Mouse (Mus musculus) skeletal muscle tissue, adult 2 months (tissue): ENCODE results near the gene Olfr1166.
"Not testable (repeated sequence)": the region's sequence is repeated elsewhere in the genome, so short reads cannot be mapped to it uniquely, and the experiment has no call there.

Source experiments
- DNase-seq: peaks from one replicate; pipeline ENCODE4 v3.0.0-alpha.2; 2012; ENCODE audit warnings: low read depth, low spot score

Olfr1166 gene

GRCm38 (mm10) chr2:88128172-88128571, at the start of gene Olfr1166:
Olfr1166 (minus strand) TSS chr2:88128272.
- no peak for DNase-seq

- not testable (repeated sequence) for DNase-seq
These were observed 27.0 kb upstream of the Olfr1166 start, which contains the start of gene Olfr1167 for GRCm38 (mm10) chr2:88155093-88155492. Olfr1167 (minus strand) TSS chr2:88155193.

- no peak for DNase-seq
These were observed 34.2 kb downstream of the Olfr1166 start, which contains the start of gene Olfr1164 for GRCm38 (mm10) chr2:88093866-88094265. Olfr1164 (minus strand) TSS chr2:88093966.
